Mouse (Mus musculus): ENCODE measurements around the gene 9130019O22Rik. TPM values are rescaled to one million over a fixed set of nuclear protein-coding genes. Genes with fewer than 3 reads are reported as not detected.
"Not testable (repeated sequence)": the region's sequence is repeated elsewhere in the genome, so short reads cannot be mapped to it uniquely, and the experiment has no call there.

9130019O22Rik gene
- polyA plus RNA-seq (2012; ENCODE audit: insufficient read depth, insufficient read length, missing spikeins) = 1.0 and 1.4 TPM in 2 replicates

DNA sequence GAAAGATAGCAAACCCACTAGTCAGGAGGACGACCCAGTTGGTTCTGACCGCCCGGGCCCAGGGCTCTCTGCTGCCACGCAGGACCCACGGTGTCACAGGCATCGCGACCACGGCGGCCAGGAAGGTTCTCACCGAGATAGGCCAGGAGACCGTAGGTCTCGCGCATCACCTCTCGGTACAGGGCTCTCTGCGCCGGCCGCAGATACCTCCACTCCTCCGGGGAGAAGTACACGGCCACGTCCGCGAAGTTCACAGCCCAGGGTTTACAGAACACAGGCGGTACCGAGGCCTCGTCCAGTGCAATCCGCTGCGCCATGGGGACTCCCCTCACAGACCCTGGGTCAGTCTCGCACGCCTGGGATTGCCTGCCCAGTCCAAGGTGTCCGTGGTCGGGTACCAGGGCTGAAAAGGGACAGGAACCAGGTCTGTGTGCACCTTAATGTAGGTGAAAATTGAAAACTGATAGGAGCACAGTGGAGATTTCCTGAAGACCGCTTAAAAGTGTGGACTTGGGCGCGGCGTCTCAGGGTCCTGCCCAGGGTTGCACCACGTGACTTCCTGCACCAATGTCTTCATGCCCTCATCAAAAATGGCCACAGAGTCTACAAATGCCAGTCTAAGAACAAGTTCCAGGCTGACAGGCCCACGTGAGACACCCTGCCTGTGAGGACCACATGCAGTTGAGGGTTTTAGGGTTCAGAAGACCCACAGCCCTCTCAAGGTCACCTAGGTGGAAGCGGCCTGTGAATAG is at the start of gene 9130019O22Rik:
Gene 9130019O22Rik (minus strand): TSS at position 526 of the 752 bp plus-strand sequence.
- Histone ChIP-seq H3K27ac (replicated peaks; ENCODE audit: low read depth, low read length) (peak within 1 kb of the TSS; percentile 61; the same call in 1 of the 2 replicates), H3K4me1 (ENCODE audit: control insufficient read depth, insufficient read depth, insufficient read length, low read length) (peaks cover 2% of the 10 kb centered on the region; the same call in 1 of the 2 replicates), H3K4me3 (ENCODE audit: insufficient read depth, low read depth, low read length) (peak within 1 kb of the TSS; percentile 83)

DNA sequence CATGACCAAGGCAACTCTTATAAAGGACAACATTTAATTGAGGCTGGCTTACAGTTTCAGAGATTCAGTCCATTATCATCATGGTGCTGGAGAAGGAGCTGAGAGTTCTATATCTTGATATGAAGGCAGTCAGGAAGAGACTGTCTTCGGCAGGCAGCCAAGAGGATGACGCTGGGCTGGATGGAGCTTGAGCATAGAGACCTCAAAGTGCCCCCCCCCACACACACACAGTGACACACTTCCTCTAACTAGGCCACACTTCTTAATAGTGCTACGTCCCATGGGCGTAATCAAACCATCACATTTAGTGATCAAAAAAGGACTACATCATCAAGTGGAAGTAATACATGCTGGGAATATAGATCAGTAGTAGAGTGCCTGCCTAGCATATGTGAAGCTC is 48.2 kb upstream of the 9130019O22Rik start:
- no peak overlapping the region for H3K4me3 ChIP-seq (ENCODE audit: insufficient read depth, low read depth, low read length)
- H3K27ac ChIP-seq (replicated peaks; ENCODE audit: low read depth, low read length) = no peak overlapping the region
- no peaks in the 10 kb centered on the region for H3K4me1 ChIP-seq (ENCODE audit: control insufficient read depth, insufficient read depth, insufficient read length, low read length)

- 0 out of 2 replicates have a peak, but pooled peaks cover 3% of the 10 kb centered on the region for H3K4me1 ChIP-seq (ENCODE audit: control insufficient read depth, insufficient read depth, insufficient read length, low read length)
- H3K27ac ChIP-seq (replicated peaks; ENCODE audit: low read depth, low read length) = no peak overlapping the region; the same call in 1 of the 2 replicates
- H3K4me3 ChIP-seq (ENCODE audit: insufficient read depth, low read depth, low read length) = no peak overlapping the region
Observed at GRCm38 (mm10) chr7:127426354-127426753, 39.4 kb upstream of the 9130019O22Rik start.

DNA sequence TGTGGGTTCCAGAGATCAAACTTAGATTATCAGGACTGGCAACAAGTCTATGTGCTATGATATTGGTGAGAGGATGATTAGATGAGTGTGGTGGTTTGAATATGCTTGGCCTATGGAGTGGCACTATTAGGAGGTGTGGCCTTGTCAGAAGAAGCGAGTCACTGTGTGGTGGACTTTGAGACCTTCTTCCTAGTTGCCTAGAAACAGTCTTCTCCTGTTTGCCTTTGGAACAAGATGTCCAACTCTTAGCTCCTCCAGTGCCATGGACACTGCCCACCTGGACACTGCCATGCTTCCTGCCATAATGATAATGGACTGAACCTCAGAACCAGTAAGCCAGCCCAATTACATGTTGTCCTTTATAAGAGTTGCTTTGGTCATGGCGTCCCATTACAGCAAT is 38.9 kb upstream of the 9130019O22Rik start:
- Histone ChIP-seq H3K27ac (replicated peaks; ENCODE audit: low read depth, low read length) (peak overlapping the region; percentile 63), H3K4me1 (ENCODE audit: control insufficient read depth, insufficient read depth, insufficient read length, low read length) (peaks cover 5% of the 10 kb centered on the region; the same call in 1 of the 2 replicates), H3K4me3 (ENCODE audit: insufficient read depth, low read depth, low read length) (no peak overlapping the region)

- H3K4me3 ChIP-seq (ENCODE audit: insufficient read depth, low read depth, low read length) = no peak overlapping the region
- no peak overlapping the region for H3K27ac ChIP-seq (replicated peaks; ENCODE audit: low read depth, low read length)
- peaks cover 5% of the 10 kb centered on the region; the same call in 1 of the 2 replicates for H3K4me1 ChIP-seq (ENCODE audit: control insufficient read depth, insufficient read depth, insufficient read length, low read length)
Observed at GRCm38 (mm10) chr7:127425291-127425690, 38.3 kb upstream of the 9130019O22Rik start.

- Histone ChIP-seq H3K27ac (replicated peaks; ENCODE audit: low read depth, low read length) (no peak overlapping the region), H3K4me1 (ENCODE audit: control insufficient read depth, insufficient read depth, insufficient read length, low read length) (peaks cover 5% of the 10 kb centered on the region; the same call in 1 of the 2 replicates)
Observed at GRCm38 (mm10) chr7:127422247-127422646, 35.3 kb upstream of the 9130019O22Rik start.

DNA sequence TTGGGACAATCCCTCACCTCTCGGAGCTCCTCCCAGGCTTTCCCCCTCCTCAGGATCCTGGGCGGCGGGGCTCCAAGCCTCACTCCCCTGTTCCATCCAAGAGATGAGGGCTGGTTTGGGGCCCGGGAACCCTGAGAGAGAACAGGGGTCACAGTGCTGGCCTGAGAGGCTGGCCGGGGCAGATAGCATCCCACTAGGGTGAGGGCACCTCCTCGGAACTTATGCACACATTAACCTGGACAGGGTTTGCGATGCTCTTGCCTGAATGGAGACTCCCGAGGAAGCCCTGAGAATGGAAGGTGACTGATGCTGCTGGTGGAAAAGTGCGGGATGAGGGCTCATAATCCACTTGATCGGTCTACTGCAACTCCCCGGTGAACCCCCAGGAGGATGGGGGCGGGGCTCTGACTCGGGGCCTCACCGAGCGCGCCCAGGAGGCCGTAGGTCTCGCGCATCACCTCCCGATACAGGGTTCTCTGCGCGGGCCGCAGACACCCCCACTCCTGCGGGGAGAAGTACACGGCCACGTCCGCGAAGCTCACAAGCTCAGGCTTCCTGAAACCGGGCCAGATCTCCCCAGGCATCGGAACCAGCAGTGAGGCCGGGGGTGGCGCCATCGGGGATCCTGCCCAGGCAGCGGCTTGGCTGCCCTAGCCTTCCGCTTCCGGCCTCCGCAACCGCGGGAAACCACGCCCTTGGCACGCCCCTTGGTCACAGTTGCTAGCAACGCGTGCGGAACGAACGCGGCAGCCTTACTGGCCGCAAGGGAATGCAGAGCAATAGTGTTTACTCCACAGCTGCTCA is 34.6 kb upstream of the 9130019O22Rik start, which contains the start of gene Zfp688:
Gene Zfp688 (minus strand): TSS at position 681 of the 804 bp plus-strand sequence.
- peak within 1 kb of the TSS; percentile 61 for H3K27ac ChIP-seq (replicated peaks; ENCODE audit: low read depth, low read length)
- H3K4me1 ChIP-seq (ENCODE audit: control insufficient read depth, insufficient read depth, insufficient read length, low read length) = peaks cover 5% of the 10 kb centered on the region; the same call in 1 of the 2 replicates
- H3K4me3 ChIP-seq (ENCODE audit: insufficient read depth, low read depth, low read length) = peak within 1 kb of the TSS; percentile 89

More at GRCm38 (mm10) chr7:127422247-127422646, 35.3 kb upstream of the 9130019O22Rik start:
- peak overlapping the region; percentile 56 for H3K4me3 ChIP-seq (ENCODE audit: insufficient read depth, low read depth, low read length)

DNA sequence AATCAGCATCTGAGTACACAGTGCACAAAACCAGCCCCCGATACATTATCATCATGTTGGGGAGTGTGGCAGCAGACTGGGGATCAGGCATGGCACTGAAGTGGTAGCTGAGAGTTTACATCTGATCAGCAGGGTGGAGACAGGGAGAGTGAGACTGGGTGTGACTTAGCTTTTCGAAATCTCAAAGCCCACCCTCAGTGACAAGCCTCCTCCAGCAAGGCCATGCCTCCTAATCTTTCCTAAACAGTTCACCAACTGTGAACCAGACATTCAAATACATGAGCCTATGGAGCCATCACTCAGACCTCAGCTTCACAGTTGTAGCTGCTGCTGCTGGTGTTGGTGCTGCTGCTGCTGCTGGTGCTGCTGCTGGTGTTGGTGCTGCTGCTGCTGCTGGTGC is 24.5 kb upstream of the 9130019O22Rik start:
- H3K4me1 ChIP-seq (ENCODE audit: control insufficient read depth, insufficient read depth, insufficient read length, low read length) = no peaks in the 10 kb centered on the region
- H3K27ac ChIP-seq (replicated peaks; ENCODE audit: low read depth, low read length) = no peak overlapping the region
- H3K4me3 ChIP-seq (ENCODE audit: insufficient read depth, low read depth, low read length) = no peak overlapping the region

DNA sequence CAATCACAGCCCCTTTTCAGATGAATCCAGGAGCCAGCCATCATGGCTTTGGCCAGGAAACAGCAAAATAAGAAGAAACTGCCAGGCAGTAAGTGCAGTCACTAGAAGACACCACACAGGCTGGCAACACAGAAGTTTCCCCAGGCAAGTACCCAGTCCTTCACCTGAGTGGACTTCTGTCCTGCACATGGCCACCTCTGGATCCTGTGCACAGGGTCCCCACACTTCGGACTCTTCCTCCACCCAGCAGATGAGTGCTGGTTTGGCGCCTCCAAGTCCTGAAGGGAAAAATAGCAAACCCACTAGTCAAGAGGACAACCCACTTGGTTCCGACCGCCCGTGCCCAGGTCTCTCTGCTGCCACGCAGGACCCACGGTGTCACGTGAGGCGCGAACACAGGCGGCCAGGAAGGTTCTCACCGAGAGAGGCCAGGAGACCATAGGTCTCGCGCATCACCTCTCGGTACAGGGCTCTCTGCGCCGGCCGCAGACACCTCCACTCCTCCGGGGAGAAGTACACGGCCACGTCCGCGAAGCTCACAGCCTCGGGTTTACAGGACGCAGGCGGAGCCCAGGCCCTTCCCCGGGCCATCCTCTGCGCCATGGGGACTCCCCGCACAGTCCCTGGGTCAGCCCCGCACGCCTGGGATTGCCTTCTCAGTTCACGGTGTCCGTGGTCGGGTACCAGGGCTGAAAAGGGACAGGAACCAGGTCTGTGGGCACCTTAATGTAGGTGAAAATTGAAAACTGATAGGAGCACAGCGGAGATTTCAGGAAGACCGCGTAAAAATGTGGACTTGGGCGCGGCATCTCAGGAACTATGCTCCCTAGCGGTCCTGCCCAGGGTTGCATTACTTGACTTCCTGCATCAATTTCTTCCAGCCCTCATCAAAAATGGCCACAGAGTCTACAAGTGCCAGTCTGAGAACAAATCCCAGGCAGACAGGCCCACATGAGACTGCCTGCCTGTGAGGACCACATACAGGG is 19.3 kb upstream of the 9130019O22Rik start, which contains the start of gene Zfp764:
Gene Zfp764 (minus strand): TSS at position 821 of the 986 bp plus-strand sequence.
- not testable (repeated sequence) for H3K4me1 ChIP-seq (ENCODE audit: control insufficient read depth, insufficient read depth, insufficient read length, low read length)
- Histone ChIP-seq H3K27ac (replicated peaks; ENCODE audit: low read depth, low read length) (peak within 1 kb of the TSS; percentile 88), H3K4me3 (ENCODE audit: insufficient read depth, low read depth, low read length) (peak within 1 kb of the TSS; percentile 79)

DNA sequence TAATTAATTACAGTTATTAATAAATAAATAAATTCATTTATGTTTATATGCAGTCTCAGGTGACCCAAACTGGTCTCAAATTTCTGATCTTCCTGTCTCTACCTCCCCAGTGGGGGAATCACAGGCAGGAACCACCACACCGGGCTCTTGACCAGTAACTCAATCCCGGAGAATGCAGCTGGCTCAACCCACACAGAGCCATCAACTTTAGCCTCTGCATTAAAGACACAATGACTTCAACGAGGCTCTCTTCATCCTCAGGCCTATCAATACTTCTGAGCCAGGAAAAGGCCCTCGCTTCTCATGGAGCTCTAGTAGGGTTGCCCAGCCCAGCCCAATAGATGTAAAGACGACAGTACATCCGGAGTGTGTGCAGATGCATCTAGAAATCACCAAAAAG is 17.1 kb upstream of the 9130019O22Rik start:
- not testable (repeated sequence) for H3K27ac ChIP-seq (replicated peaks; ENCODE audit: low read depth, low read length); H3K4me3 ChIP-seq (ENCODE audit: insufficient read depth, low read depth, low read length); H3K4me1 ChIP-seq (ENCODE audit: control insufficient read depth, insufficient read depth, insufficient read length, low read length)

DNA sequence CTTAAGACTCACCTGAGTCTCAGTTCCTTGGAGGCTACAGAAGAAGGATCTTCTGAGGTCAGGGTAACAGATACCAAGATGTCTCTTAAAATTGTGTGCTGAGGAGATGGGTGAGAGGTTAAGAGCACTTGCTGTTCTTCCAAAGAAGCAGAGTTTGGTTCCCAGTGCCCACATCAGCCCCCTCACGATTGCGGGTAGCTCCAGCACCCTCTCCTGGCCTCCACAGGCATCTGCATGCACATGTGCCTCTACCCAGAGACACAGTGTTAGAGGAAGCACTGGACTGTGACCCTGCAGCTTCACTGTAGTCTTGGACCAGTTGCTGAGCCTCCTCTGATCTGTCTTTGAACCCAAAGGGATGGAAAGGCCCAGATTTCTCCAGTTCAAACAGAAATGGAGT is 16.0 kb upstream of the 9130019O22Rik start:
- H3K27ac ChIP-seq (replicated peaks; ENCODE audit: low read depth, low read length) = no peak overlapping the region
- H3K4me3 ChIP-seq (ENCODE audit: insufficient read depth, low read depth, low read length) = no peak overlapping the region
- H3K4me1 ChIP-seq (ENCODE audit: control insufficient read depth, insufficient read depth, insufficient read length, low read length) = no peaks in the 10 kb centered on the region

DNA sequence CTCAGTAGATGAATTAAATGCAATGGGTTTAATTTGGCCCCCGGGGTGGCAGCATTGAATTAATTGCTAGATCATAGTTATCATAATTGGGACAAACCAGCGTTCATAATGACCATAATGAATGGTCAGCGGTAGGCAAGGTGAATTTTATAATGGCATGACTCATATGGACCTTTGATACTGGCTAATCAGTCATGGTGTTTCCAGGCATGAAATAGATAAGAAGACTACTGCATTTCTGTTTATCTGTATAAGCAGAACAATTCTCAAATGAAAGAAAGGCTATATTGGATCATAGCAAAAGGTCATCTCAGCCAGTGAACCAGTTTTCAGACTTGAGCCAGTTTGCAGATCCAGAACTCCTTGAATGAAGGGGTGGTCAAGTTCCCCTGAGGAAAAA is 13.4 kb upstream of the 9130019O22Rik start:
- Histone ChIP-seq H3K4me3 (ENCODE audit: insufficient read depth, low read depth, low read length) (no peak overlapping the region), H3K4me1 (ENCODE audit: control insufficient read depth, insufficient read depth, insufficient read length, low read length) (no peaks in the 10 kb centered on the region), H3K27ac (replicated peaks; ENCODE audit: low read depth, low read length) (no peak overlapping the region)

DNA sequence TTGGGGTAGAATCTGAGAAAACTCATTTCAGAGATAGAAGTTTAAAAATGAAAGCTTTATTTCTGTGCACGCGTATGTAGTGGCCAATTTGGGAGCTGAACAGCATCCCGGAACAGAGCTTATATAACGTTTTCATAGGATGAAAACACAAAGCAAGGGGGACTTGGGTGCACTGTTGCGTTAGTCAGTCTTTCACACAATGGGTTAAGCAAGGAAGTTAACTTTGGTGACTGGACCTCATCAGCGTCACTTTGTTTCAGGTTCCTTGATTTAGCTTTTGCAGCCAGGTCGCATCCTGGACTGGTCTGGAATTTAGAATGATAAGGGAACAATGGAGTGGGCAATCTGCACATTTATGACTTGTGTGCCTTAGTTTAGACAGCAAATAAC is 7.0 kb upstream of the 9130019O22Rik start:
- peak overlapping the region; percentile 39; the same call in 1 of the 2 replicates for H3K27ac ChIP-seq (replicated peaks; ENCODE audit: low read depth, low read length)
- peaks cover 8% of the 10 kb centered on the region for H3K4me1 ChIP-seq (ENCODE audit: control insufficient read depth, insufficient read depth, insufficient read length, low read length)

More for the DNA sequence above, 7.0 kb upstream of the 9130019O22Rik start:
- H3K4me3 ChIP-seq (ENCODE audit: insufficient read depth, low read depth, low read length) = peak overlapping the region; percentile 66

Data from brown adipose tissue, adult 24 weeks (tissue).